Mouse (Mus musculus): ENCODE results near the gene Arsb. TPM values are rescaled to one million over a fixed set of nuclear protein-coding genes. Genes with fewer than 3 reads are reported as not detected.

Arsb gene
- total RNA-seq, 2 experiments from 2014 or later, result 8.7 to 41.9 TPM

GRCm38 (mm10) chr13:93877924-93878323 is 106.5 kb downstream of the Arsb start:
- no peak for ATAC-seq (replicated peaks; ENCODE audit: low FRiP score, poor library complexity, severe bottlenecking)

GRCm38 (mm10) chr13:93879426-93879825 is 108.0 kb downstream of the Arsb start:
- ATAC-seq (replicated peaks; ENCODE audit: low FRiP score, poor library complexity, severe bottlenecking), result no peak

GRCm38 (mm10) chr13:93882132-93882531 is 110.7 kb downstream of the Arsb start:
- ATAC-seq (replicated peaks; ENCODE audit: low FRiP score, poor library complexity, severe bottlenecking), result no peak

- ATAC-seq (replicated peaks; ENCODE audit: low FRiP score, poor library complexity, severe bottlenecking), result no peak
These were observed 115.6 kb downstream of the Arsb start for GRCm38 (mm10) chr13:93886999-93887398.

- ATAC-seq (replicated peaks; ENCODE audit: low FRiP score, poor library complexity, severe bottlenecking), result no peak
These were observed 116.8 kb downstream of the Arsb start for GRCm38 (mm10) chr13:93888196-93888595.

GRCm38 (mm10) chr13:93888916-93889315 is 117.5 kb downstream of the Arsb start:
- ATAC-seq (replicated peaks; ENCODE audit: low FRiP score, poor library complexity, severe bottlenecking), result no peak

GRCm38 (mm10) chr13:93889991-93890390 is 118.6 kb downstream of the Arsb start:
- ATAC-seq (replicated peaks; ENCODE audit: low FRiP score, poor library complexity, severe bottlenecking), result no peak

- ATAC-seq (replicated peaks; ENCODE audit: low FRiP score, poor library complexity, severe bottlenecking), result no peak
These were observed 119.8 kb downstream of the Arsb start for GRCm38 (mm10) chr13:93891276-93891675.

GRCm38 (mm10) chr13:93892101-93892500 is 120.7 kb downstream of the Arsb start:
- ATAC-seq (replicated peaks; ENCODE audit: low FRiP score, poor library complexity, severe bottlenecking), result no peak

GRCm38 (mm10) chr13:93894105-93894504 is 122.7 kb downstream of the Arsb start:
- no peak for ATAC-seq (replicated peaks; ENCODE audit: low FRiP score, poor library complexity, severe bottlenecking)

- no peak for ATAC-seq (replicated peaks; ENCODE audit: low FRiP score, poor library complexity, severe bottlenecking)
These were observed 124.0 kb downstream of the Arsb start for GRCm38 (mm10) chr13:93895430-93895829.

GRCm38 (mm10) chr13:93897943-93898826 is 126.8 kb downstream of the Arsb start:
- ATAC-seq (replicated peaks; ENCODE audit: low FRiP score, poor library complexity, severe bottlenecking), result no peak

- no peak for ATAC-seq (replicated peaks; ENCODE audit: low FRiP score, poor library complexity, severe bottlenecking)
These were observed 128.2 kb downstream of the Arsb start for GRCm38 (mm10) chr13:93899378-93900256.

- no peak for ATAC-seq (replicated peaks; ENCODE audit: low FRiP score, poor library complexity, severe bottlenecking)
These were observed 129.7 kb downstream of the Arsb start for GRCm38 (mm10) chr13:93900934-93901626.

- ATAC-seq (replicated peaks; ENCODE audit: low FRiP score, poor library complexity, severe bottlenecking), result no peak
These were observed 130.7 kb downstream of the Arsb start for GRCm38 (mm10) chr13:93902126-93902525.

- no peak for ATAC-seq (replicated peaks; ENCODE audit: low FRiP score, poor library complexity, severe bottlenecking)
These were observed 135.3 kb downstream of the Arsb start for GRCm38 (mm10) chr13:93906552-93907245.

- no peak for ATAC-seq (replicated peaks; ENCODE audit: low FRiP score, poor library complexity, severe bottlenecking)
These were observed 136.5 kb downstream of the Arsb start for GRCm38 (mm10) chr13:93907971-93908370.

GRCm38 (mm10) chr13:93909847-93910246 is 138.4 kb downstream of the Arsb start:
- no peak for ATAC-seq (replicated peaks; ENCODE audit: low FRiP score, poor library complexity, severe bottlenecking)

- no peak for ATAC-seq (replicated peaks; ENCODE audit: low FRiP score, poor library complexity, severe bottlenecking)
These were observed 139.6 kb downstream of the Arsb start for GRCm38 (mm10) chr13:93911037-93911436.

Data from erythroblast, adult 5-6 weeks (primary cell).